Mouse (Mus musculus): ENCODE data around the gene Ephb1.

DNA sequence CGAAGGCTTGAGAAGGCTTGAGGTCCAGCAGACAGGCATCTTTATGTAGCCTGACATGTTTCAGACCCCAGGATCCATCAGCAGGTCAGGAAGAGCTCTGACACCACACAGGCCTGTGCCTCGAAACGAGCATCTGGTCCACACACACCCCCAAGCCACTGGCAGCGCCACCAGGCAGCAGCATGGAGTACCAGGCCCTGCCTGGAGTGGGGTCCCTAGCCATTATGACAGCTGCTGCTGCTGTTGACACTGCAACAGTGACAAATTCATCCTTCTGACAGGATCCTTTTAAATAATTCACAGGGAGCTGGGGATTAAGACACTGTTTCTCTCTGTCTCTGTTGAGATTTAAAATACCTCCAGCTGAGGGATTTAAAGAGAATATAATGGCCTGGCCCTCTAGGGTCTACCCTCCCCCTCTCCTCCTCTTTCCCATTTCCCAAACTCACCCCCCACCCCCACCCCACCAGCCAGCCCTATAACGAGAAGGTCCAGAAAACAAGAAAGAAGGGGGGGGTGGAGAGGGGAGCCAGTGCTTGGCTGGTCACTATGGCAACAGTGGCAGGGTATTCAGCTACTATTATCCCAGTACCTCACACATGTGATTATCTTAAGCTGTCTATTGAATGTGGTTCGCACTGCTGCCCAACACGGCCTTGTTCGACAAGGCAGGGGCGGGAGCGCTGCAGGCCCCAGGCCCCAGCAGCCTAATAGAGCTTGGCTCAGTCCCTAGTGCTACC is 143.0 kb downstream of the Ephb1 start:
- TF ChIP-seq GATA1 (IDR thresholded peaks at IDR 0.05; ENCODE audit: borderline replicate concordance, low read length) (no peak), FLI1 (IDR thresholded peaks at IDR 0.05; ENCODE audit: low read length) (no peak)

Measured in megakaryocyte, embryonic 14.5 days (primary cell).